Mouse (Mus musculus) liver, postnatal 0 days (tissue): ENCODE data around the gene Pdzrn3.

ENCODE experiments used
- CTCF ChIP-seq: sonication (generic); IDR thresholded peaks from 2 replicates; pipeline ENCODE4 v1.5.1; 2016; ENCODE audit warnings: antibody characterized with exemption, low read depth
- EP300 ChIP-seq: IDR thresholded peaks from 2 replicates; pipeline ENCODE4 v1.6.1; 2016; ENCODE audit warnings: antibody characterized with exemption, low read depth, mild to moderate bottlenecking

DNA sequence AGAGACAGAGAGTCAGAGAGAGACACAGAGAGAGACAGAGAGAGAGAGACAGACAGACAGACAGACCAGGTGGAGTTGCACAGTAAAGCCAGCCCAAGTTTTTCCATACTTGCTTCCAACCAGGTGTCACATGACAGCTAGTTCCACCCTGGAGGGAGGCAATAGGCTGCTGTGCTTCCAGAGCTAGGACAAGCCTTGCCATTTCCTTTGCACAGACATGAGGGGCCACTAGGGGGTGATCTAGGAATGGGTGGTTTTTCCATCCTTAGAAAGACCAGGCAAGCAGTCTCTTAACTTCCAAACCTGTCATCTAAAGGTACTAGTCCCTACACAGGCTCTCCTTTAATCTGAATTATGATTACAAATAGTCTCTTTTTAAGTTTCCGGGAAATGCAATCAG is 110.9 kb downstream of the Pdzrn3 start:
- peak; percentile 92 for TF ChIP-seq CTCF
- no peak for TF ChIP-seq EP300
